Mouse (Mus musculus): ENCODE results near the gene Erc2. TPM values are rescaled to one million over a fixed set of nuclear protein-coding genes. Genes with fewer than 3 reads are reported as not detected.

Erc2 gene
- total and polyA plus RNA-seq, 2 experiments from 2014 or later, result 94.0 to 119 TPM

DNA sequence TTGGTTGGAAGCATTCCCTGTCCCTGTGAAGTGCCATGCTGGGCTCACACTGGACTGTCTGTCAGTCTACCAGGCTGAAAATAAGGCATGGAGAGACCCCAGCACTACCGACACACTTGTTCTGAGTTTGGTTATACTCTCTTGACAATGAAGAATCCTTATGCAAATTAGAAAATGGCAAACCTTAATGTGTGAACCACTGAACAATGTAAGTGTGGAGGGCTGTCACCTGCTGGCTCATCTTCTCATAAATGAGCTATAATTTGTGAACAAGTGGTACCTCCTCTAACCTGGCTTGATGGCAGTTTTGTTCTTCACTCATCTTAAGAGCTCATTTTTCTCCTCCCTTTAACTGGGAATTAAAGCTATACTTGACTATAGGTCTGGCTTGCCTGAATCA is 471.7 kb downstream of the Erc2 start:
- no peak for ATAC-seq (ENCODE audit: low FRiP score)
- no peak for TF ChIP-seq CTCF (IDR thresholded peaks at IDR 0.05)

DNA sequence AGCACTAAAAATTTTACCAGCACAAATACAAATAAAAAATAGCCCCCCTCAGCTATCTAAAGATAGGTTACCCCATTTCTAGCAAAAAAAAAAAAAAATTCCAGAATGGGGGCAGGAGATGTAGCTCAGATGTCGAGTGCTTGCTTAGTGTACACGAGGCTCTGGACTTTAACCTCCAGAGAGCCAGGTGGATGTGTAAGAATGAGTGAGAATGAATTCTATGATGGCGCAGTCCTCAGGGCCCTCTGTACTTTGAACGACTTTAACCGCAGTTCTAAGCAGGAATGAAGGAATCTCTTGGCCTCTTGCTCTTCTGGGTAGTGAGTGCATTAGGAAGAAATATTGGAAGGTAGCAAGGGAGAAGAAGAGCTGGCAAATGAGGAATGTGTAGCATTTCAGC is 476.9 kb downstream of the Erc2 start:
- H3K27me3 ChIP-seq (ENCODE audit: insufficient read depth, low read length), result no peaks in the 10 kb centered on the region
- H3K9me3 ChIP-seq (ENCODE audit: low read length), result no peaks in the 10 kb centered on the region
- no peaks in the 10 kb centered on the region for H3K36me3 ChIP-seq (ENCODE audit: insufficient read depth, low read length)
- ATAC-seq (ENCODE audit: low FRiP score), result no peak
- no peak overlapping the region for H3K27ac ChIP-seq (ENCODE audit: low read depth, low read length)
- TF ChIP-seq CTCF (IDR thresholded peaks at IDR 0.05), result no peak
- H3K4me2 ChIP-seq (ENCODE audit: low read depth, low read length, poor library complexity, severe bottlenecking), result no peak overlapping the region
- no peak overlapping the region for H3K4me3 ChIP-seq (ENCODE audit: low read depth, low read length)
- H3K4me1 ChIP-seq (ENCODE audit: insufficient read depth, low read length), result no peaks in the 10 kb centered on the region
- WGBS, result 91% methylated on average over 5 of the region's 5 CpGs
- no peak for DNase-seq (ENCODE audit: low spot score)
- no peak overlapping the region for H3K9ac ChIP-seq (replicated peaks; ENCODE audit: low read length, poor library complexity, severe bottlenecking)

More for the DNA sequence above, 471.7 kb downstream of the Erc2 start:
- Histone ChIP-seq H3K27me3 (ENCODE audit: insufficient read depth, low read length) (no peaks in the 10 kb centered on the region), H3K9me3 (ENCODE audit: low read length) (no peaks in the 10 kb centered on the region), H3K4me2 (ENCODE audit: low read depth, low read length, poor library complexity, severe bottlenecking) (no peak overlapping the region), H3K27ac (ENCODE audit: low read depth, low read length) (no peak overlapping the region), H3K4me1 (ENCODE audit: insufficient read depth, low read length) (no peaks in the 10 kb centered on the region), H3K36me3 (ENCODE audit: insufficient read depth, low read length) (no peaks in the 10 kb centered on the region), H3K9ac (replicated peaks; ENCODE audit: low read length, poor library complexity, severe bottlenecking) (no peak overlapping the region), H3K4me3 (ENCODE audit: low read depth, low read length) (no peak overlapping the region)
- WGBS, result 84% methylated on average over 1 of the region's 1 CpGs
- no peak for DNase-seq (ENCODE audit: low spot score)

DNA sequence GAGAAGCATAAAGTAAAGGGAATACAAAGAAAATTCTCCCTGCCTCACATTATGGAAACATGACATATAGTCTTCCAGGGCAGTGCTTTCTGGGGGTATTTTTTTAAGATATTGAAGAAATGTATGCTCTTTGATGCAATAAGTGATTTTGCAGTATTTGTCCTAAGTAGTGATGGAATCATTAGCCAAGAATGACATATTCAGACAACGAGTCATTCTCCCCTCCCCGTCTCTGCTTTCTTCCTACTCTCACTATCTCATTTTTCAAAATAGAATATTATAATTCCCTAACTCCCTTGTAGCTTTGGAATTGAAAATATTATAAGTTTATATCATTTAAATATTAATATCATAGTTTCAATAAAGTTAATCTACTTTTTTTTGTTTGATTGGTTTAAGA is 490.9 kb downstream of the Erc2 start:
- Histone ChIP-seq H3K9ac (replicated peaks; ENCODE audit: low read length, poor library complexity, severe bottlenecking) (no peak overlapping the region), H3K4me2 (ENCODE audit: low read depth, low read length, poor library complexity, severe bottlenecking) (no peak overlapping the region), H3K9me3 (ENCODE audit: low read length) (no peaks in the 10 kb centered on the region), H3K36me3 (ENCODE audit: insufficient read depth, low read length) (no peaks in the 10 kb centered on the region), H3K4me1 (ENCODE audit: insufficient read depth, low read length) (no peaks in the 10 kb centered on the region), H3K4me3 (ENCODE audit: low read depth, low read length) (no peak overlapping the region), H3K27me3 (ENCODE audit: insufficient read depth, low read length) (no peaks in the 10 kb centered on the region), H3K27ac (ENCODE audit: low read depth, low read length) (no peak overlapping the region)
- WGBS, result 94% methylated on average over 2 of the region's 2 CpGs
- no peak for TF ChIP-seq CTCF (IDR thresholded peaks at IDR 0.05)
- ATAC-seq (ENCODE audit: low FRiP score) (no peak), DNase-seq (ENCODE audit: low spot score) (no peak)

- Histone ChIP-seq H3K4me1 (ENCODE audit: insufficient read depth, low read length) (no peaks in the 10 kb centered on the region), H3K4me3 (ENCODE audit: low read depth, low read length) (no peak overlapping the region), H3K27ac (ENCODE audit: low read depth, low read length) (no peak overlapping the region), H3K9ac (replicated peaks; ENCODE audit: low read length, poor library complexity, severe bottlenecking) (no peak overlapping the region), H3K36me3 (ENCODE audit: insufficient read depth, low read length) (peaks cover 4% of the 10 kb centered on the region; the same call in 1 of the 2 replicates), H3K9me3 (ENCODE audit: low read length) (no peaks in the 10 kb centered on the region), H3K4me2 (ENCODE audit: low read depth, low read length, poor library complexity, severe bottlenecking) (no peak overlapping the region), H3K27me3 (ENCODE audit: insufficient read depth, low read length) (no peaks in the 10 kb centered on the region)
- WGBS, result 72% methylated on average over 5 of the region's 5 CpGs
- no peak for ATAC-seq (ENCODE audit: low FRiP score)
- no peak for TF ChIP-seq CTCF (IDR thresholded peaks at IDR 0.05)
- no peak for DNase-seq (ENCODE audit: low spot score)
Measured at GRCm38 (mm10) chr14:28120851-28121250, 498.6 kb downstream of the Erc2 start.

GRCm38 (mm10) chr14:28126842-28127241 is 504.6 kb downstream of the Erc2 start:
- Histone ChIP-seq H3K27me3 (ENCODE audit: insufficient read depth, low read length) (no peaks in the 10 kb centered on the region), H3K27ac (ENCODE audit: low read depth, low read length) (no peak overlapping the region), H3K4me1 (ENCODE audit: insufficient read depth, low read length) (no peaks in the 10 kb centered on the region), H3K9ac (replicated peaks; ENCODE audit: low read length, poor library complexity, severe bottlenecking) (no peak overlapping the region), H3K36me3 (ENCODE audit: insufficient read depth, low read length) (peaks cover 6% of the 10 kb centered on the region; the same call in 1 of the 2 replicates), H3K4me2 (ENCODE audit: low read depth, low read length, poor library complexity, severe bottlenecking) (no peak overlapping the region), H3K4me3 (ENCODE audit: low read depth, low read length) (no peak overlapping the region), H3K9me3 (ENCODE audit: low read length) (no peaks in the 10 kb centered on the region)
- no peak for ATAC-seq (ENCODE audit: low FRiP score)
- no peak for TF ChIP-seq CTCF (IDR thresholded peaks at IDR 0.05)
- WGBS, result 89% methylated on average over 8 of the region's 8 CpGs
- no peak for DNase-seq (ENCODE audit: low spot score)

DNA sequence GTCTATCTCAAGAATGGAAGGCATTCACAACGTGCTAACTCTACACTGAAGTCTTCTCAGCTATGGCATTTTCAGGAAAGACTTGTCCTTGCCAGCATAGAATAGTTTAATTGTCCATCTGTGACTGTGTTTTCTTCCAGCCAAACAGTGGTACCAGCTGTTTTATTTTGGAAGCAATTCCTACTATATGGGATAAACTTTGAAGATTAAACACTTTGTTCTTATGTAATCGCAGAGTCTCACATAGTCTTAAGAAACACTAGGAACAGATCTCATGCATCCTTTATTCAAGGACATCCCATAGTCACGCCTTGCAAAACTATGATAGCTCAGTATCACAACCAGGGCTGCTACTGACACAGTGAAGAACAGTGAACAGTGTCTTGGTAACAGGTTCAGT is 506.8 kb downstream of the Erc2 start:
- Histone ChIP-seq H3K27me3 (ENCODE audit: insufficient read depth, low read length) (no peaks in the 10 kb centered on the region), H3K9me3 (ENCODE audit: low read length) (no peaks in the 10 kb centered on the region), H3K27ac (ENCODE audit: low read depth, low read length) (no peak overlapping the region), H3K9ac (replicated peaks; ENCODE audit: low read length, poor library complexity, severe bottlenecking) (no peak overlapping the region), H3K4me2 (ENCODE audit: low read depth, low read length, poor library complexity, severe bottlenecking) (no peak overlapping the region), H3K4me1 (ENCODE audit: insufficient read depth, low read length) (no peaks in the 10 kb centered on the region), H3K4me3 (ENCODE audit: low read depth, low read length) (no peak overlapping the region), H3K36me3 (ENCODE audit: insufficient read depth, low read length) (peaks cover 5% of the 10 kb centered on the region; the same call in 1 of the 2 replicates)
- DNase-seq (ENCODE audit: low spot score), result no peak
- no peak for TF ChIP-seq CTCF (IDR thresholded peaks at IDR 0.05)
- no peak for ATAC-seq (ENCODE audit: low FRiP score)
- WGBS, result 84% methylated on average over 3 of the region's 3 CpGs

Data from midbrain, postnatal 0 days (tissue).